Mouse (Mus musculus) liver, adult 2 months (tissue): ENCODE results near the gene Dido1.

Experiments used
- CTCF ChIP-seq: fragments of 200-500 bp; IDR thresholded peaks from 2 replicates; pipeline ENCODE4 v1.5.1; 2011; ENCODE audit warnings: low read depth, low read length, control low read depth
- POLR2A ChIP-seq: fragments of 200-500 bp; IDR thresholded peaks from 2 replicates; pipeline ENCODE4 v1.6.1; 2011; ENCODE audit warnings: low read length, control low read depth; ENCODE audit not compliant: insufficient read depth; ENCODE audit errors: extremely low read depth

- TF ChIP-seq POLR2A (no peak), CTCF (no peak)
These were observed 15.6 kb upstream of the Dido1 start for GRCm38 (mm10) chr2:180725414-180725778.
